ENCODE assay signal across 7 mouse cellular contexts in the genomic region with DNA sequence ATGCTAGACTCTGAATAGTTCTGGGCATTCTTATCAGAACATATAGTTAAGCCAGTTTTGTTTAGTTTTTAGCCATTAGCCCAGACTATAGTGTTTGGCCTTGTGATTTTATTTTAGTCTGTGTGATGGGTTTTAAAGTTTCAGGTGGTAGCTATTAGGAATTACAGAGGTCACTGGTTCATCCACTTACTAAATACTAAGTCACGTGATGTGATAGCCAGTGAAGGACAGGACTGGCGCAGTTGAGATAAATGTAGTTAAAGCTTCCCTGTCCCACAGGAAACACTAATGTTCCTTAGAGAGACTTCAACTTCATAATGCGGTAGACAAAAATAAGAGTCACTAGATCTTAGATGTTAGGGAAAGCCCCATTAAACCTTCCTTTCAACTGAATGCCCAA. TPM values are rescaled to one million over a fixed set of nuclear protein-coding genes. Genes with fewer than 3 reads are reported as not detected.
DNase-seq lines count a peak whose midpoint lies in the region; ATAC-seq and TF ChIP-seq lines count a peak whose summit lies in the region.

No protein-coding gene starts in this region.

- DNase-seq in lung, postnatal 0 days (ENCODE audit: low spot score): no peak
- no peak for DNase-seq in lung, postnatal 25 days (ENCODE audit: low spot score)
- DNase-seq in yolk sac, embryonic 10.5 days (ENCODE audit: low spot score): peak; percentile 16
- DNase-seq in testis, postnatal 14 days (ENCODE audit: low spot score): no peak
- no peak for DNase-seq in lung, postnatal 36 days

- H3K4me1 ChIP-seq in lung, postnatal 0 days (ENCODE audit: insufficient read depth, low read depth, low read length): peaks cover 8% of the 10 kb centered on the region; the same call in 1 of the 2 replicates
- H3K4me1 ChIP-seq in limb, embryonic 15.5 days: peaks cover 24% of the 10 kb centered on the region

- TF ChIP-seq CTCF in lung, postnatal 0 days (IDR thresholded peaks at IDR 0.05): no peak

- no peak overlapping the region for H3K9ac ChIP-seq in lung, postnatal 0 days (replicated peaks; ENCODE audit: low read depth)
- no peak overlapping the region for H3K9ac ChIP-seq in limb, embryonic 15.5 days

- H3K4me3 ChIP-seq in lung, postnatal 0 days (ENCODE audit: low read depth, low read length): no peak overlapping the region
- peak overlapping the region; percentile 79 for H3K4me3 ChIP-seq in limb, embryonic 15.5 days

- H3K36me3 ChIP-seq in lung, postnatal 0 days (ENCODE audit: insufficient read depth, low read length): no peaks in the 10 kb centered on the region
- H3K36me3 ChIP-seq in limb, embryonic 15.5 days: peaks cover 6% of the 10 kb centered on the region; the same call in 1 of the 2 replicates

- peak overlapping the region; percentile 68; the same call in 1 of the 2 replicates for H3K4me2 ChIP-seq in lung, postnatal 0 days (replicated peaks; ENCODE audit: low read depth, low read length)
- H3K4me2 ChIP-seq in limb, embryonic 15.5 days: peak overlapping the region; percentile 82

- 60% methylated on average over 3 of the region's 3 CpGs for WGBS in lung, postnatal 0 days
- 53% methylated on average over 3 of the region's 3 CpGs for WGBS in limb, embryonic 15.5 days

- H3K9me3 ChIP-seq in lung, postnatal 0 days (ENCODE audit: low read length): no peaks in the 10 kb centered on the region
- H3K9me3 ChIP-seq in limb, embryonic 15.5 days: no peaks in the 10 kb centered on the region

- no peak for TF ChIP-seq EP300 in lung, postnatal 0 days (IDR thresholded peaks at IDR 0.05)

- no peaks in the 10 kb centered on the region for H3K27me3 ChIP-seq in lung, postnatal 0 days (replicated peaks; ENCODE audit: insufficient read depth, low read length)
- no peaks in the 10 kb centered on the region for H3K27me3 ChIP-seq in limb, embryonic 15.5 days

- ATAC-seq in lung, postnatal 0 days: no peak
- ATAC-seq in erythroid progenitor cell, adult 5-6 weeks (replicated peaks; ENCODE audit: low FRiP score, poor library complexity, severe bottlenecking): peak; percentile 11; the same call in 1 of the 2 replicates
- no peak for ATAC-seq in limb, embryonic 15.5 days (ENCODE audit: insufficient number of reproducible peaks, low FRiP score, low TSS enrichment, low read depth)

- no peak overlapping the region for H3K27ac ChIP-seq in lung, postnatal 0 days (ENCODE audit: low read length)
- no peak overlapping the region for H3K27ac ChIP-seq in limb, embryonic 15.5 days

RNA-seq across cellular contexts. Expression of gene Fancf, which starts 0.8 kb away (rescaled TPM):
- polyA plus RNA-seq in lung, postnatal 0 days (2015; fragmentation: Nextera tagmentation; extraction: Ambion mirVana): 4.6 and 5.1 TPM in 2 replicates
- total RNA-seq in erythroid progenitor cell, adult 5-6 weeks (2015; ENCODE audit: low replicate concordance): 4.6 TPM in 1 of 2 replicates, not detected in the other
- total RNA-seq in erythroid progenitor cell, adult 5-6 weeks (2017; ENCODE audit: low replicate concordance): 4.4 TPM in 1 of 2 replicates, not detected in the other
- polyA plus RNA-seq in limb, embryonic 15.5 days (2015; fragmentation: Nextera tagmentation; extraction: Ambion mirVana): 10.0 and 15.3 TPM in 2 replicates

RNA-seq across cellular contexts. Expression of gene Gas2, which starts 1.0 kb away (rescaled TPM):
- polyA plus RNA-seq in lung, postnatal 0 days (2015; fragmentation: Nextera tagmentation; extraction: Ambion mirVana): 4.0 and 4.6 TPM in 2 replicates
- 4.2 and 4.3 TPM in 2 replicates for total RNA-seq in erythroid progenitor cell, adult 5-6 weeks (2015; ENCODE audit: low replicate concordance)
- total RNA-seq in erythroid progenitor cell, adult 5-6 weeks (2017; ENCODE audit: low replicate concordance): 4.9 and 7.6 TPM in 2 replicates
- polyA plus RNA-seq in limb, embryonic 15.5 days (2015; fragmentation: Nextera tagmentation; extraction: Ambion mirVana): 156 and 208 TPM in 2 replicates

Comparison
In these comparisons a context has a peak if more than half of its experiments do, and no peak if none do; other contexts are left out.
1. RNA of gene Gas2, which starts 1.0 kb away (polyA plus RNA-seq): 156 to 208 TPM in limb, embryonic 15.5 days; 4.0 to 4.6 TPM in lung, postnatal 0 days; every median in the first group is over 10 times any median in the second.